Comparison of ENCODE assay signal across 8 mouse cellular contexts in genomic region chr6:118196751-118197439, GRCm38 (mm10). TPM values are rescaled to one million over a fixed set of nuclear protein-coding genes. Genes with fewer than 3 reads are reported as not detected.
DNase-seq lines count a peak whose midpoint lies in the region; ATAC-seq lines count a peak whose summit lies in the region.

No protein-coding gene starts in this region.

- peaks cover 22% of the 10 kb centered on the region for H3K4me1 ChIP-seq in embryonic facial prominence, embryonic 15.5 days
- peaks cover 16% of the 10 kb centered on the region for H3K4me1 ChIP-seq in heart, embryonic 15.5 days (replicated peaks)
- H3K4me1 ChIP-seq in megakaryocyte, embryonic 14.5 days: peaks cover 29% of the 10 kb centered on the region
- H3K4me1 ChIP-seq in stomach, embryonic 15.5 days: peaks cover 18% of the 10 kb centered on the region; the same call in 1 of the 2 replicates

- peak overlapping the region; percentile 58 for H3K4me3 ChIP-seq in embryonic facial prominence, embryonic 15.5 days (replicated peaks)
- H3K4me3 ChIP-seq in heart, embryonic 15.5 days: peak overlapping the region; percentile 48
- H3K4me3 ChIP-seq in megakaryocyte, embryonic 14.5 days (replicated peaks): peak overlapping the region; percentile 87
- H3K4me3 ChIP-seq in stomach, embryonic 15.5 days (replicated peaks): peak overlapping the region; percentile 62

- intact Hi-C loops in left cerebral cortex, postnatal 25 days (cut with DNase I): no loop called here

- H3K36me3 ChIP-seq in embryonic facial prominence, embryonic 15.5 days: no peaks in the 10 kb centered on the region
- no peaks in the 10 kb centered on the region for H3K36me3 ChIP-seq in heart, embryonic 15.5 days
- H3K36me3 ChIP-seq in megakaryocyte, embryonic 14.5 days (replicated peaks; ENCODE audit: low read length): no peaks in the 10 kb centered on the region
- no peaks in the 10 kb centered on the region for H3K36me3 ChIP-seq in stomach, embryonic 15.5 days

- H3K9ac ChIP-seq in embryonic facial prominence, embryonic 15.5 days: peak overlapping the region; percentile 31; the same call in 1 of the 2 replicates
- H3K9ac ChIP-seq in heart, embryonic 15.5 days: peak overlapping the region; percentile 8
- H3K9ac ChIP-seq in stomach, embryonic 15.5 days: no peak overlapping the region

- DNase-seq in adrenal gland, adult (ENCODE audit: inconsistent age in 2 of 2, low spot score in 1 of 2): peak; percentile 22 to 61
- DNase-seq in adrenal gland, adult 8-10 months: no peak
- peak; percentile 64 to 65 for DNase-seq in adrenal gland, postnatal 36 days
- peak; percentile 26 to 27 for DNase-seq in left cerebral cortex, postnatal 25 days (ENCODE audit: low spot score in 2 of 2)

- peaks cover 80% of the 10 kb centered on the region for H3K27me3 ChIP-seq in embryonic facial prominence, embryonic 15.5 days
- H3K27me3 ChIP-seq in heart, embryonic 15.5 days: peaks cover 91% of the 10 kb centered on the region
- H3K27me3 ChIP-seq in megakaryocyte, embryonic 14.5 days (replicated peaks): peaks cover 97% of the 10 kb centered on the region
- H3K27me3 ChIP-seq in stomach, embryonic 15.5 days (replicated peaks): peaks cover 57% of the 10 kb centered on the region

- no peaks in the 10 kb centered on the region for H3K9me3 ChIP-seq in embryonic facial prominence, embryonic 15.5 days (replicated peaks)
- H3K9me3 ChIP-seq in heart, embryonic 15.5 days (replicated peaks): no peaks in the 10 kb centered on the region
- H3K9me3 ChIP-seq in megakaryocyte, embryonic 14.5 days: no peaks in the 10 kb centered on the region
- no peaks in the 10 kb centered on the region for H3K9me3 ChIP-seq in stomach, embryonic 15.5 days

- H3K27ac ChIP-seq in embryonic facial prominence, embryonic 15.5 days (replicated peaks): no peak overlapping the region
- H3K27ac ChIP-seq in heart, embryonic 15.5 days: no peak overlapping the region
- no peak overlapping the region for H3K27ac ChIP-seq in stomach, embryonic 15.5 days

- peak; percentile 39 for ATAC-seq in embryonic facial prominence, embryonic 15.5 days (ENCODE audit: insufficient number of reproducible peaks, low FRiP score, low TSS enrichment, low read depth)
- ATAC-seq in heart, embryonic 15.5 days (replicated peaks; ENCODE audit: insufficient number of reproducible peaks, insufficient read depth, low FRiP score, low read depth): peak; percentile 56; the same call in 1 of the 2 replicates
- ATAC-seq in stomach, embryonic 15.5 days (ENCODE audit: insufficient read depth, low FRiP score, low read depth): peak; percentile 88

- under 1% methylated on average over 83 of the region's 84 CpGs for WGBS in embryonic facial prominence, embryonic 15.5 days
- under 1% methylated on average over 79 of the region's 84 CpGs for WGBS in heart, embryonic 15.5 days
- WGBS in stomach, embryonic 15.5 days: under 1% methylated on average over 84 of the region's 84 CpGs

- H3K4me2 ChIP-seq in embryonic facial prominence, embryonic 15.5 days (replicated peaks): peak overlapping the region; percentile 99
- H3K4me2 ChIP-seq in heart, embryonic 15.5 days: peak overlapping the region; percentile 95
- H3K4me2 ChIP-seq in stomach, embryonic 15.5 days: peak overlapping the region; percentile 100

RNA-seq across cellular contexts. Expression of gene Ret, which starts 0.6 kb away (rescaled TPM):
- 1 to 10 TPM; 1.9 to 5.3 (median 3.4) TPM for total RNA-seq in adrenal gland, adult 8-10 months (2022)
- 1 to 10 TPM; 1.5 to 4.7 TPM for total RNA-seq in adrenal gland, postnatal 36 days (2021)
- polyA plus RNA-seq in embryonic facial prominence, embryonic 15.5 days (2015; fragmentation: Nextera tagmentation; extraction: Ambion mirVana): 1.8 and 3.0 TPM in 2 replicates
- 0.28 and 0.67 TPM in 2 replicates for polyA plus RNA-seq in heart, embryonic 15.5 days (2015; fragmentation: Nextera tagmentation; extraction: Ambion mirVana)
- total RNA-seq in left cerebral cortex, postnatal 25 days (2021): 1 to 10 TPM; 4.1 TPM
- 0.10 TPM in 1 of 2 replicates, not detected in the other for polyA plus RNA-seq in megakaryocyte, embryonic 14.5 days (2012; ENCODE audit: insufficient read depth, low replicate concordance)
- polyA plus RNA-seq in stomach, embryonic 15.5 days (2015; fragmentation: Nextera tagmentation; extraction: Ambion mirVana): 15.3 and 19.8 TPM in 2 replicates

RNA-seq across cellular contexts. Expression of gene Csgalnact2, which starts 58.0 kb away (rescaled TPM):
- 10 to 100 TPM; 18.8 to 26.8 (median 23.1) TPM for total RNA-seq in adrenal gland, adult 8-10 months (2022)
- 10 to 100 TPM; 18.2 to 23.2 TPM for total RNA-seq in adrenal gland, postnatal 36 days (2021)
- polyA plus RNA-seq in embryonic facial prominence, embryonic 15.5 days (2015; fragmentation: Nextera tagmentation; extraction: Ambion mirVana): 16.8 and 17.4 TPM in 2 replicates
- 10.7 and 10.8 TPM in 2 replicates for polyA plus RNA-seq in heart, embryonic 15.5 days (2015; fragmentation: Nextera tagmentation; extraction: Ambion mirVana)
- 10 to 100 TPM; 11.8 to 13.0 TPM for total RNA-seq in left cerebral cortex, postnatal 25 days (2021)
- polyA plus RNA-seq in megakaryocyte, embryonic 14.5 days (2012; ENCODE audit: insufficient read depth, low replicate concordance): 3.6 and 3.9 TPM in 2 replicates
- 13.7 and 13.9 TPM in 2 replicates for polyA plus RNA-seq in stomach, embryonic 15.5 days (2015; fragmentation: Nextera tagmentation; extraction: Ambion mirVana)
